Comparison of ENCODE assay signal across 19 mouse cellular contexts in the genomic region with DNA sequence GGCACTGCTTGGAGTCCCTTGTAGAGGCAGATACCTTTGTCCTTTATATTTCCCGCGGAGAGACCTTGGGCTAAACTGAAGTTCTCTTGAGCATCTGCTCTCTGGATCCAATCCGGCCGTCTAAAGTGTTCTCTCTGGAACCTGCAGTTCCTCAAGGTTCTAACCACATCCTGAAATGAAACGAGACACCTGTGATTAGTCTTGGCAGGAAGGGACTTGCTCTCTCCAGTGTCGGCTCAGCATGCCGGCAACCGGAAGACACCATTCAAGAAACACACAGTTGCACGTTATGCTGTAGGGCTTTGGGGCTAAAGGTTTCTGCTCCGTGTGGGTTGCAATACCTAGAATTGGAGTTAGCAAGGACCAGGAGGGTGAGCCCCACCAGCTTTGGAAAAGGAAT. TPM values are rescaled to one million over a fixed set of nuclear protein-coding genes. Genes with fewer than 3 reads are reported as not detected.
A peak's percentile ranks its signal among the peaks of the same experiment; 100 is the strongest.
DNase-seq lines count a peak whose midpoint lies in the region; ATAC-seq and TF ChIP-seq lines count a peak whose summit lies in the region.
"Had no signal": no experiment of that assay in that cellular context is flagged by ENCODE, and none has a peak within 500 bp of the region (broad histone marks: within the 10 kb centered on the region; RNA-seq: fewer than 3 reads in every experiment).

No protein-coding gene starts in this region.

- ATAC-seq in embryonic facial prominence, embryonic 14.5 days (ENCODE audit: low read depth): no peak
- no peak for ATAC-seq in neural tube, embryonic 15.5 days (ENCODE audit: low FRiP score)
- ATAC-seq: intestine, embryonic 16.5 days; lung, postnatal 0 days; midbrain, embryonic 15.5 days had no signal

- 57% methylated on average over 10 of the region's 10 CpGs for WGBS in embryonic facial prominence, embryonic 14.5 days
- 86% methylated on average over 10 of the region's 10 CpGs for WGBS in embryonic facial prominence, embryonic 10.5 days
- 90% methylated on average over 10 of the region's 10 CpGs for WGBS in neural tube, embryonic 15.5 days

- H3K27ac ChIP-seq in embryonic facial prominence, embryonic 14.5 days (replicated peaks; ENCODE audit: low read depth, low read length): no peak overlapping the region
- no peak overlapping the region for H3K27ac ChIP-seq in embryonic facial prominence, embryonic 10.5 days (replicated peaks)
- peak overlapping the region; percentile 69 for H3K27ac ChIP-seq in ES-Bruce4 (ENCODE audit: insufficient read depth, low read length)
- no peak overlapping the region for H3K27ac ChIP-seq in neural tube, embryonic 15.5 days (replicated peaks)
- H3K27ac ChIP-seq: limb, embryonic 12.5 days; liver, embryonic 14.5 days; midbrain, embryonic 15.5 days; stomach, postnatal 0 days had no signal

- no peak for TF ChIP-seq POLR2A in ES-Bruce4 (IDR thresholded peaks at IDR 0.05; ENCODE audit: insufficient read depth, low read length)

- H3K27me3 ChIP-seq in embryonic facial prominence, embryonic 14.5 days (replicated peaks; ENCODE audit: control insufficient read depth, insufficient read depth, low read length): no peaks in the 10 kb centered on the region
- no peaks in the 10 kb centered on the region; the same call in none of the 2 replicates for H3K27me3 ChIP-seq in embryonic facial prominence, embryonic 10.5 days (replicated peaks; ENCODE audit: low read depth, poor library complexity, severe bottlenecking)
- H3K27me3 ChIP-seq in ES-Bruce4 (ENCODE audit: control insufficient read depth, insufficient read depth, low read length, poor library complexity, severe bottlenecking): no peaks in the 10 kb centered on the region
- H3K27me3 ChIP-seq in neural tube, embryonic 15.5 days (replicated peaks): no peaks in the 10 kb centered on the region
- H3K27me3 ChIP-seq: limb, embryonic 12.5 days; midbrain, embryonic 15.5 days had no signal

- TF ChIP-seq CTCF in ES-Bruce4 (IDR thresholded peaks at IDR 0.05; ENCODE audit: low read depth, low read length): no peak

- no peak overlapping the region for H3K4me2 ChIP-seq in embryonic facial prominence, embryonic 14.5 days (ENCODE audit: low read depth, low read length)
- no peak overlapping the region for H3K4me2 ChIP-seq in neural tube, embryonic 15.5 days
- H3K4me2 ChIP-seq: limb, embryonic 12.5 days; midbrain, embryonic 15.5 days had no signal

- H3K36me3 ChIP-seq in embryonic facial prominence, embryonic 14.5 days (ENCODE audit: control insufficient read depth, insufficient read depth, low read length): no peaks in the 10 kb centered on the region
- no peaks in the 10 kb centered on the region for H3K36me3 ChIP-seq in embryonic facial prominence, embryonic 10.5 days (replicated peaks)
- 0 out of 2 replicates have a peak, but pooled peaks cover 9% of the 10 kb centered on the region for H3K36me3 ChIP-seq in ES-Bruce4 (ENCODE audit: control insufficient read depth, insufficient read depth, low read length, poor library complexity, severe bottlenecking)
- no peaks in the 10 kb centered on the region for H3K36me3 ChIP-seq in neural tube, embryonic 15.5 days
- H3K36me3 ChIP-seq: limb, embryonic 12.5 days; midbrain, embryonic 15.5 days had no signal

- H3K4me3 ChIP-seq in embryonic facial prominence, embryonic 14.5 days (ENCODE audit: low read depth, low read length): no peak overlapping the region
- H3K4me3 ChIP-seq in embryonic facial prominence, embryonic 10.5 days: no peak overlapping the region
- H3K4me3 ChIP-seq in ES-Bruce4 (ENCODE audit: low read depth, low read length): peak overlapping the region; percentile 82
- H3K4me3 ChIP-seq in neural tube, embryonic 15.5 days (replicated peaks): no peak overlapping the region
- H3K4me3 ChIP-seq: limb, embryonic 12.5 days; megakaryocyte, embryonic 14.5 days; midbrain, embryonic 15.5 days had no signal

- peak; percentile 31 for DNase-seq in embryonic facial prominence, embryonic 14.5 days (ENCODE audit: low spot score)
- no peak for DNase-seq in embryonic facial prominence, embryonic 10.5 days (ENCODE audit: low spot score)
- DNase-seq in induced T-regulatory cell, adult 2 months (ENCODE audit: low read depth): peak; percentile 83
- peak; percentile 70 for DNase-seq in thymus, postnatal 25 days
- no peak for DNase-seq in cerebellum, adult 8-10 months
- no peak for DNase-seq in lung, postnatal 10 days
- DNase-seq: cerebellum, postnatal 10 days; gastrocnemius, postnatal 36 days; kidney, postnatal 14 days; right cerebral cortex, adult 18-20 months had no signal

- H3K9ac ChIP-seq in embryonic facial prominence, embryonic 14.5 days (ENCODE audit: low read depth, low read length): no peak overlapping the region
- peak overlapping the region; percentile 78 for H3K9ac ChIP-seq in ES-Bruce4 (ENCODE audit: low read depth, poor library complexity, severe bottlenecking)
- no peak overlapping the region for H3K9ac ChIP-seq in neural tube, embryonic 15.5 days (replicated peaks)
- H3K9ac ChIP-seq: limb, embryonic 12.5 days; liver, embryonic 14.5 days; midbrain, embryonic 15.5 days had no signal

- no peaks in the 10 kb centered on the region for H3K9me3 ChIP-seq in embryonic facial prominence, embryonic 14.5 days (ENCODE audit: control insufficient read depth, low read length)
- H3K9me3 ChIP-seq in embryonic facial prominence, embryonic 10.5 days: no peaks in the 10 kb centered on the region
- H3K9me3 ChIP-seq in ES-Bruce4 (replicated peaks; ENCODE audit: control insufficient read depth, insufficient read depth, low read length, poor library complexity, severe bottlenecking): no peaks in the 10 kb centered on the region
- H3K9me3 ChIP-seq in neural tube, embryonic 15.5 days (replicated peaks): no peaks in the 10 kb centered on the region
- H3K9me3 ChIP-seq: limb, embryonic 12.5 days; midbrain, embryonic 15.5 days had no signal

- no peaks in the 10 kb centered on the region for H3K4me1 ChIP-seq in embryonic facial prominence, embryonic 14.5 days (ENCODE audit: control insufficient read depth, insufficient read depth, low read length)
- 0 out of 2 replicates have a peak, but pooled peaks cover 2% of the 10 kb centered on the region for H3K4me1 ChIP-seq in embryonic facial prominence, embryonic 10.5 days
- H3K4me1 ChIP-seq in ES-Bruce4 (ENCODE audit: control insufficient read depth, insufficient read depth, low read length): no peaks in the 10 kb centered on the region
- no peaks in the 10 kb centered on the region for H3K4me1 ChIP-seq in neural tube, embryonic 15.5 days
- H3K4me1 ChIP-seq: midbrain, embryonic 15.5 days had no signal

- no peak for TF ChIP-seq EP300 in ES-Bruce4 (IDR thresholded peaks at IDR 0.05; ENCODE audit: insufficient read depth, low read depth, low read length)

RNA-seq across cellular contexts. Expression of gene Galnt6, which starts 9.1 kb away (rescaled TPM):
- polyA plus RNA-seq in embryonic facial prominence, embryonic 14.5 days (2014; fragmentation: Nextera tagmentation; extraction: Ambion mirVana): 1.5 and 2.1 TPM in 2 replicates
- 0.05 and 0.16 TPM in 2 replicates for polyA plus RNA-seq in embryonic facial prominence, embryonic 10.5 days (2016; fragmentation: Nextera tagmentation; extraction: Ambion mirVana)
- polyA plus RNA-seq in ES-Bruce4 (2011; ENCODE audit: insufficient read depth, insufficient read length, low read depth, missing spikeins): 25.1 and 28.1 TPM in 2 replicates
- polyA plus RNA-seq in neural tube, embryonic 15.5 days (2015; fragmentation: Nextera tagmentation; extraction: Ambion mirVana): 0.33 and 1.5 TPM in 2 replicates

RNA-seq across cellular contexts. Expression of gene Cela1, which starts 32.3 kb away (rescaled TPM):
- 2.4 and 3.8 TPM in 2 replicates for polyA plus RNA-seq in embryonic facial prominence, embryonic 14.5 days (2014; fragmentation: Nextera tagmentation; extraction: Ambion mirVana)
- polyA plus RNA-seq in embryonic facial prominence, embryonic 10.5 days (2016; fragmentation: Nextera tagmentation; extraction: Ambion mirVana): 1.7 and 2.2 TPM in 2 replicates
- polyA plus RNA-seq in ES-Bruce4 (2011; ENCODE audit: insufficient read depth, insufficient read length, low read depth, missing spikeins): 2.0 and 2.4 TPM in 2 replicates
- 3.1 and 5.8 TPM in 2 replicates for polyA plus RNA-seq in neural tube, embryonic 15.5 days (2015; fragmentation: Nextera tagmentation; extraction: Ambion mirVana)

RNA-seq across cellular contexts. Expression of gene Slc4a8, which starts 41.5 kb away (rescaled TPM):
- polyA plus RNA-seq in embryonic facial prominence, embryonic 14.5 days (2014; fragmentation: Nextera tagmentation; extraction: Ambion mirVana): 3.1 and 4.3 TPM in 2 replicates
- polyA plus RNA-seq in embryonic facial prominence, embryonic 10.5 days (2016; fragmentation: Nextera tagmentation; extraction: Ambion mirVana): 9.0 and 10.2 TPM in 2 replicates
- 15.6 and 18.7 TPM in 2 replicates for polyA plus RNA-seq in ES-Bruce4 (2011; ENCODE audit: insufficient read depth, insufficient read length, low read depth, missing spikeins)
- 20.9 and 25.9 TPM in 2 replicates for polyA plus RNA-seq in neural tube, embryonic 15.5 days (2015; fragmentation: Nextera tagmentation; extraction: Ambion mirVana)

RNA-seq across cellular contexts. Expression of gene Bin2, which starts 50.7 kb away (rescaled TPM):
- polyA plus RNA-seq in embryonic facial prominence, embryonic 14.5 days (2014; fragmentation: Nextera tagmentation; extraction: Ambion mirVana): 2.3 and 2.4 TPM in 2 replicates
- polyA plus RNA-seq in embryonic facial prominence, embryonic 10.5 days (2016; fragmentation: Nextera tagmentation; extraction: Ambion mirVana): 2.1 and 4.0 TPM in 2 replicates
- polyA plus RNA-seq in ES-Bruce4 (2011; ENCODE audit: insufficient read depth, insufficient read length, low read depth, missing spikeins): 15.4 and 30.0 TPM in 2 replicates
- polyA plus RNA-seq in neural tube, embryonic 15.5 days (2015; fragmentation: Nextera tagmentation; extraction: Ambion mirVana): 2.6 and 11.0 TPM in 2 replicates

Comparison
In these comparisons a context has a peak if more than half of its experiments do, and no peak if none do; other contexts are left out.
1. DNase-seq: peak in embryonic facial prominence, embryonic 14.5 days (single experiment), induced T-regulatory cell, adult 2 months (single experiment) and thymus, postnatal 25 days (single experiment); none in embryonic facial prominence, embryonic 10.5 days (single experiment), cerebellum, adult 8-10 months (single experiment) and lung, postnatal 10 days (single experiment).